Mouse (Mus musculus) kidney, postnatal 4 days (tissue): ENCODE data around the gene Haspin.

ENCODE experiments used
- DNase-seq, 2 experiments: peaks; one replicate each; pipeline ENCODE4 v3.0.0; 2021; ENCODE audit warnings: mixed read lengths in 2 of 2

Haspin gene

DNA sequence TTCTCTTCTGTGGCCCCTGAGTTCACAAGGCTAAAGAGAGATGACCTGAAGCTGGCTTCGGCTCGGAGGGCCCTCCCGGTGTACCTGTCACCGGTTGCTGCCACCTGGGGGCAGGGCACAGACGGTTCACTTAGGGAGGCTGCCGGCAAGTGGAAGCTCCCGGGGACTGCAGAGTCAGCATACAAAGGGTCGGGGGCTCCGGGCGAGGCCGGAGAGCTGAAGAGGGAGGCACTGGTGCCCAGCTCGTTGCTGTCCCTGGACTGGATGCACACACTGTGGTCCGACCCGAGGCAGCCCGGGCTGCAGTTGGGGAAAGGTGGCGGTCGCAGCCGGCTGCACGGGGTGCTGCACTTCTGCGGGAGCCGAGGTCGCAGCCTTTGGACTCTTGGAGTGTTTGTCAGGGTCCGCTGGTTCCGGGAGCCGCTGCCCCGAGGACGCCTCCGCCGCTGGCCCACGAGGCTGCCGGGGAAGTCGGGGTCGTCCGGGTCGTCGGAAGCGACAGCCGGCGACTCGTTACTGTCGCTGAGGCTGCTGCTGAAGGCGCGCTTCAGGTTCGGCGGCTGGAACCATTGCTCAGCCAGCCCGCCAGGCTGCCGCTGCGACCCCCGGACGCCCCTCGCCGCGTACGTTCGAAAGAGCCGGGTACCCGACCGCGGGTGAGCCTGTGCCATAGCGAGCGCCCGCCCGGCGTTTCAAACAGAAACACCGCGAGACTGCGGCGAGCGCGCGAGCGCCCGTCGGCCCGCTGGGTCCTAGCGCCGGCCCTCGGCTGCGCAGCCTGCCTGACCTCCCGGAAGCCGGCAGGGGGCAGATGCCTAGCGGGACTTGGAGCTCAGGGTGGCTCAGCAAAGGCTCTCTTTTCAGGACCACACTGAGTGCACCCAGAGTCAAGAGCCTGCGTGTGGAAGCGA is at the start of gene Haspin:
TSS of gene Haspin (minus strand) at position 704 of the 911 bp plus-strand sequence.
- DNase-seq = peak; percentile 96

DNA sequence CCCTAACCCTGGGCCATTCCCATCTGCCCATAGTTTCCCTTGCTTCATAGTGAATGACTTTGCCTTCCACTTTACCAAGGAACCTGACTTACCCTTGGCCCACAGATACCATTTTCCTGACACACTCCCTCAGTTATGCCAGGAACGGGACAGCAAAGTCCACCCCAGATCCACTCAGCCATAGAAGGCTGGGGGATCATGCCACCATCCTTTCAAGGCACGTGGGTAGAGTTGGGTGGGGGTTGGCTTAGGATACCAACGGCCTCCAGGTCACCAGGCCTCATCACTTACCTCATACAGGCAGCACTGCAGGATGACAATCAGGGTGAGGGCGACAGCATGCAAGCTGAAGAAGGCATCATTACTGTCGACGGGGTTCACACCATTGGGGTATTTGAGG is 49.1 kb upstream of the Haspin start:
- peak in 1 of 2 experiments; percentile 11 for DNase-seq

DNA sequence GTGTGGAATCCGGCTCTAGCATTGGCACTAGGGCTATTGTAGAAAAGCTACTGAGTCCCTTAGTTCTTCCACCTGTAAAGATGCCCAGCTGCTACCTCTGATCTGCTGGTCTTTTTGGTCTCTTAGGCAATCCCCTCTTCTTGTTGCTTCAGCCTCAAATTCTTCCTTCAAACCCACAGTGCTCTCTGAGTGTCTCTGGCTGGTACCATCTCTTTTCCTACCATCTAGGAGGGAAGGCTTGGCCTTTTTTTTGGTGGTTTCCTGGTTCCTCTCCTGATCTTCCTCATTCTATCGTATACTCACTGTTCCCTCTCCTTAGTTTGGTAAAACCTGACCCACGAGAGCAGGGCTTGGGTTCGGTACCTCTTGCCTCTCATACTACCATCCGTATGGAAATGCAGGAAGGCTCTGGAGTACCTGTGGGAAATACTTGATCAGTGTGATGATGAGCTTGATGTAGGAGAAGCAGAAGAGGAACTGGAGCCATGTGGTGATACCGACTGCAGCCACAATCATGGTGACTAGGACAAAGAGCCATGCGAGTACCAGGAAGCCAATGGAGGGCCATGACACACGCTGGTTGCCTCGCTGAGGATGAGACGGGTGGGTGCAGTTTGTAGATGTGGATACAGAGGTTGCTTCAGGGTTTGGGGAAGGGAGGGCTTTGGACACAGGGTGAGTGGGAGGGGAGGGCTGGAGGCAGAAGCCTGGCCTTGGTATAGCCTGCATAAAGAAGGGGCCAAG is 48.0 kb upstream of the Haspin start:
- DNase-seq = no peak

DNA sequence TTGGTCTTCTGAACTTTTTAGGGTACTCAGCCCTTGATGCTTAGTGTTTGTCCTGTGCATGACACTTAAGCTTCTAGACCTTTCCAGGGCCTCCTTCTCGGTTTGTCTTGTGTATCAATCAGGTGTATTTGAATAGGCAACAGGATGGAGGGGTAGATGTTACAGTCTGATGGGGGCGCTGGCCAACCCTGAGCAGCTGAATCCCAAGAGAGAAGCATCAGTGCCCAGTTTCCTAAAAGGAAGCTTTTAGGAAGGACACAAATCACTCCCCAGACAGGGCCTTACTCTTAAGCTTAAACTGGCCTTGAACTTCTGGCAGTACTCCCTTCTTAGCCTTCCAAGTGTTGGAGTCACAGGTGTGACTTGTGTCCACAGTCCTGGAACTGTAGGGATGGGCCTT is 39.8 kb upstream of the Haspin start:
- DNase-seq = no peak

DNA sequence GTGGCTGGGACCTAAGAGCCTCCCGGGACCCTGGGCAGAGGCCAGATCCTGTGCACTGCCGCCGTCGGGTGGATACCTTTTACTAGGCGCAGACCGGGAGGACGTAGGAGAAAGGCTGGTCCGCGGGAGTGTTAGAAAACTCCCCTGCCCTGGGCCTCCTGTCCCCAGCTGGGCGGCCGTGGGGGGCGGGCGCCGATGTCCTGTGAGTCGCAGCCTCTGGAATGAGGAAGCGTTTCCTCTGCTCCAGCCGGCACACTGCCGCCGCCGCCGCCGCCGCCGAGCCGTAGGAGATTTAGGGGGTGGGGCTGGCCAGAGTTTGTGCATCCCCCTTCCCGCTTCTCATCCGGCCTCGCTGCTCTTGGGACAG is 39.4 kb upstream of the Haspin start:
- peak; percentile 90 to 95 for DNase-seq

DNA sequence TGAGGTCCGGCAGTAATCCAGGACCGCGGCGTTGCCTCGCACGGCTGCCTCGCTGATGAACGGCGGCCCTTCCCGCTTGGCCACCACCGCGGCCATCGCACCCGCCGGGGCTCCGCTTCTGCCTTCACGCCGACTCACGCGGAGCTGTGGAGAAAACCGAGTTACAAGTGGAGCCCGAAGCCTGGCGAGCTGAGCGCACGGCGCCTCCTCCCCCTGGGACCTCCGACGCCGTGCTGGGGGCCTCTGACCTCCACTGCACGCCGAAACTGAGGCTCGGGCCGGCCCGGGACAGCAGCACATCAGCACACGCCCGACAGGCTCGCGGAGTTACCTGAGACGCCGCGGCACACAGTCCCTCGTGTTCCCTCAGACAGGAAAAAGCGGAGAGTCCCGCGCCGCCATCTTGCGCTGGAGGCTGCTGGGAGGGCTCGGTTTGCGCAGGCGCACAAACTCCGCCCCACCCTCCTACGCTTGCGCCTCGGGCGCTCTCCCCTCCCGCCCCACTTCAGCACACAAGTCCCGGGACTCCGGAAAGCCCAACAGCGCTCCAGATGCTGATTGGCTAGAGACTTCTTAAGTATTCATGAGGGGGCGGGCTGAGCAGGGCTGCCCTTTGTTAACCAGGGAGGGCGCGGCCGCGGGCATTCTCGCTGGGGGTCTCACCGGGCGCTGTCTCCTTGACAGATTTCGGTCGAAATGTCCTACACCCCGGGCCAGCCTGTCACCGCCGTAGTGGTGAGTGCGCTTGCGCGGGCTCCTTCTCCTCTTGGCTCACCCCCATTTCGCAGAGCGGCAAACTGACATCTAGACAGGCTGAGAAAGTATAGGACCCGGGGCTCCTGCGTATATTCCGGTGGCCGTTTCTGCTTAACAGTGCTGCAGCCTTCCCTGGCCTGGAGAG is 38.8 kb upstream of the Haspin start, which contains the start of the genes Emc6 and Tax1bp3:
TSS of gene Emc6 (minus strand) at position 430 of the 901 bp plus-strand sequence.
TSS of gene Tax1bp3 (plus strand) at position 476 of the 901 bp plus-strand sequence.
- DNase-seq = peak; percentile 96 to 98

DNA sequence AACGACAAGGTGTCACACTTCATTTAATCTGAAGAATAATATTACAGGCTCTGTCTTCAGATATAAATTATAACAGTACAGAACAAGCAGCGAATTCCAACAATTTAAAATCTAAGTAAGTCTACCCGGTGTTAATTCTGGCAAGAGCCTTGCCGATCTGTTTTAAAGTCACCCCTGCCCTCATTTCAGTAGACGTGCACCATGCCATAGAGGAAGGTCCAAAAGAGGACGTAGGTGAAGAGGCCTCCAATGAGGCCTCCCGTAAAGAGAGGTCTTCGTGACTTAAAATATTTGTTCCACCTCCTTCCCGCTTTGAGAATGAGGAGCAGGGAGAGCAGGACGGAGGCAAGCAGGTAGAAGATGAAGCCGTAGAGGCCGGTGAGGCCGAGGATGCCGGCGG is 38.1 kb upstream of the Haspin start:
- no peak for DNase-seq

DNA sequence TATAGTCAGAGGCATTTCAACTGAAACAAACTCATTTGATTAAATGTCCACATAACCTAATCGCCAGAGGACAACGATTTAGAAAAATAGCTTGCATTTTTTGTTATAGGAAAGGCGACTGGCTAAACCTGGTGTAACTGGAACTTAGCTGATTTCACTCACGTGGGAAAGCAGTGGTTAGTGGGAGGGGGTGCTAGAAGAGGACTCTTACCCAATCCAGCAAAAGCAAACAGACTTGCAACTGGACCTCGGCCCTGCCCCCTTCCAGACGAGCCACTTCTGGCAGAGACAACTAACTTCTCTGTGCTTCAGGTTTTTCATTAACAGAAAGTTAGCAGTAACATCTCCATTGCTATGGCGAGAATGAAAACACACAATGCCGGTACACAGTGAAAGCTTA is 37.5 kb upstream of the Haspin start:
- DNase-seq = peak; percentile 63 to 80

DNA sequence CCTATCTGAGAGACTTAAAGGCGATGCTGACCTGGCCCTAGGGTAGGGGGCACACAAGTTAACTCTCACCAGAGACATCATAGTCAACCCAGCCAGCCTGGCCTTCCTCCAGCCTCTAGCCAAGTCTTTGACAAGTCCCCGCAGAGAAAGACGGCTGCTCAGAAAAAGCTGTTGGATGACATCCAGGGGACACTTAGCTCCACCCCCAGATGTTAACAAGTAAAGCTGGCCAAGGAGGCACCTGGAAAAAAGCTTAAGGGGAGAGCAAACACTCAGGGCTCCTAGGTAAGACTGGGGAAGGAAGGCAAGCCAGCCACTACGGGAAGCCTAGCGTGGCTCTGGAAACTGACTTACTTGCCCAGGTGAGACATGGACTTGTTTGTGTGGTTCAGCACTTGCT is 34.1 kb upstream of the Haspin start:
- peak; percentile 52 to 68 for DNase-seq

DNA sequence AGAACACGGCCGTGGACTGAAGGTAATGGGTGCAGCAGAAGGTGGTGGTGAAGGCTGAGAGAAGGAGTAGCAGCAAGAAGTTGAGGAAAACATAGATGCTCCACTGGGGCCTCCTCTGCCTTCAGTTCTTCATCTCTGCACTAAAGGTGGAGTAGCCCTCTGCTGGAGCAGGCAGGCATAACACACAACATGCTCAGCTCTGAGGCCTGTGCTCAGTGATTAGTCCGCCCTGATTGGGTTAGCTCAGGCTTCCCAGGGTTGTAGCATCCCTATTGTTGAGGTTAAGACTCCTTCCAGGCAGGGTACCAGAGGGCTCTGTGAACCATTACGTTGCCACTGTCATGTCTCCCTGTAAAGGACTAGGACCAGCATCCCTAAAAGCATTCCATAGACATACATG is 31.1 kb upstream of the Haspin start:
- DNase-seq = peak; percentile 83 to 86

DNA sequence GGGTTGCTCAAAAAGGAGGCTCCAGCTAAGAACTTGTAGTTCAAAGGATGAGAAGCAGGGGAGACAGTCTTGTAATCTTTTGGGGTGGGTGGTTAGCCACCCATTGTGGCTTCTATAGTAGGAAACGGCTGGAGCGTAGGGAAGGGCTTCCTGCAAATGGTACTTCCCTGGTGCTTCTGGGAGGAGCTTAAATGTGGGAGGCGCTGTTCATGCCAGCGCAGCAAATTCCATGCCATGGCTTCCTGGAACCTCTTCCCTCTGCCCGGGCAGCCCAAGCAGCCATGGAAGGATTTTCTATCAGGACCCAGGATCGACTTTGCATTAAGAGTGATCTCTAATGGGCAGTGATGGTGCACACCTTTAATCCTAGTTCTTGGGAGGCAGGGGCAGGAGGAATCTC is 30.5 kb upstream of the Haspin start:
- peak in 1 of 2 experiments; percentile 37 for DNase-seq

DNA sequence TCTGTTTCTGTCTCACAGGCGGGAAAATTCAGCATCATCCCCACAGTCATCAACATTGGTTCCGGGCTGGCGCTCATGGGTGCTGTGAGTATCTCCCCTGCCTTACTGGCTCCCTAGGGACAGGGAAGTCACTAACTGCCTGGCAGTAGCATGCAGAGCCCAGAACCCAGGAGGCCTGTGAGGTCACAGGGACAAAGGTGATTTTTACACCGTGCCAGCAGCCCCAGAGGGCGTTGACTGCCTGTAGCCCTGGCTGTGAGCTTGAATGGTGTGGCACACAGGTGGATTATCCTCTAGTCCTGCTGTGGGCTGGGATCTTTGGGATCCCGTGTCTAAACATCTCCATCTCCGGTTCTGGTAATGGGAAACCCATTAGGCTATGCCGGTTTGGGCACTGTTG is 30.0 kb upstream of the Haspin start:
- DNase-seq = peak in 1 of 2 experiments; percentile 19

DNA sequence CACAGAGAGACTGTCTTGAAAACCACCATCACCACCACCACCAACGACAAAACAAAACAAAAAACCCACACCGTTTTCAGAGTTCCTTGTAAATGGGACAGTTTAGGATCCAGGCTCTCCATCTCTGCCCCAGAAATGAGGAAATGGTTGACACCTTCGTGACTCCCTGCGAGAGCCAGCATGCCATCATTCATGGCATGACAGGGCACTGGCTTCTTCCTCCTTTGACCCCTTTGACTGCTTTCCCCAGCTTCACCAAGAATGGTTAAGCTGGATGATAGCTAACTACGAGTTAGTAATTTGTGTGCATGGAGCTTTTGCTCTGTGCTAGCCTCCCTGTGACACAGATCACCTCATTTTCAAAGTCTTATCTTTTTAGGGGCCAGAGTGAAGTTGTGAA is 24.2 kb upstream of the Haspin start:
- DNase-seq = no peak

DNA sequence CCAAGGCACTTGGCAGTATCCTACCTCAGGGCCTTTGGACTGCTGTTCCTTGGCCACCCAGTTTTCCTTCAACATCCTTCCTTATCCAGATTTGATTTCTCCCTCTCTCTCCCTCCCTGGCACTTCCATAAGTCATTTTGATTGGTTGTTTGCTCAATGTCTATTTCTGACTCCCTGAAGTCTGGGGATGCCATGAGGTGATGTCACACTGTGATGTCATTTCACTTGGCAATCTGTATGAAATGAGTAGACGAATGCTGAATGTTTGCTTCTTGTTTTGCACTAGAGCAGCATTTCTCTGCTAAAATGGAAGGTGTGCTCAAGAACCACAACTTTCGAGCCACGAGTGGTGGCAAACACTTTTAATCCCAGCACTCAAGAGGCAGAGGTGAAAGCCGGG is 23.5 kb upstream of the Haspin start:
- no peak for DNase-seq

DNA sequence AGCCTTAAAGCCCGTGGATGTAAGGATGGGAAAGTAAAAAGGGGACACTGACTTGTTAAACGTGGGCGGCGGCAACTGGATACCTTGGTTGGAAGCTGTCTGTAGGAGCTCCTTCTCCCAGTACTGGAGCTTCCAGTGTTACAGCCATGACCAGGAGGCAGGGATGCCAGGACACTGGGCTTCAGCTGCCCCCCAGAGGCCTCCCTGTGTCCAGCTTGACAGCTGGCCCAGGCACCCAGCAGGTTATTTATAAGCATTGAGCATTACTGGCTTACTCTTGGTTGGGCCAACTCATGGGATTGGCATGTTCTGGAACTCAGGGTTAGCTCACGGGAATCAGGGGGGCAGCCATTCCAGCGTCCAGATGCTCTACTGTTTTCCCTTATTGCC is 22.7 kb upstream of the Haspin start:
- peak; percentile 35 to 61 for DNase-seq

DNA sequence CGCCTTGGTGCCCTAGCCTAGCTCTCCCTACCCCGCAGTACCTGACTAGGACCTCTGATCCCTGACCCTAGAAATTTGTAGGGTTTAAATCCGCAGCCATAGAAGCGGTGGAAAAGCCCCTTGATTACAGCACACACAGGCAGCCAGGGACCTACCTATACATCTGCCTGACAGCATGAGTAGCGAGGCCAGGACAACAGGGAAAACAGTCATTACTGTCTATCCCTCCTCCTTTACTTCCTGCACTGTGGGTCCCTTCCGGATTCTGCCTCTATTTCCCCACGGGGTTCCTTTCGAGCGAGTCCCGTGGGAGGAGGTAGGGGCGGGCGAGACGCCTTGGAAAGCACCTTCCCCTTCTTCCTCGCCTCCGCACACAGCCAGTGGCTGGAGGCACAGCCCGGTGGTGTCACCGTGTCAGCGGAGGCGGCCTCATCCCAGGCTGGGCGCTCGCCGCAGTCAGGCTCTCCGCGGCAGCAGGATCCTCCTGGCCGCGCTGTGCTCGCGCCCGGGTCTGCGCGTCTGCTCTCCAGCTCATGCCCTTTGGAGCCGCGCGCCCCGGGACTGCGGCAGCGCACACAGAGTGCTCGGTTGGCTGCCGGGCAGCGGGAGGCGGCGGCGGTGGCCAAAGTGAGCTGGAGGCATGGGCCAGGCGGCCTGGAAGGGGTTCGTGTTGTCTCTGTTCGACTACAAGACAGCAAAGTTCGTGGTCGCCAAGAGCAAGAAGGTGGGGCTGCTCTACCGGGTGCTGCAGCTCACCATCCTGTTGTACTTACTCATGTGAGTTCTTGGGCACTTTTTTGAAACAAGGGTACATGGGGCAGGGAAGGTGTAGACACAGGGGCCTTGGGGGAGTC is 22.1 kb upstream of the Haspin start, which contains the start of gene P2rx5:
TSS of gene P2rx5 (plus strand) at position 465 of the 854 bp plus-strand sequence.
- DNase-seq = peak; percentile 69 to 83

DNA sequence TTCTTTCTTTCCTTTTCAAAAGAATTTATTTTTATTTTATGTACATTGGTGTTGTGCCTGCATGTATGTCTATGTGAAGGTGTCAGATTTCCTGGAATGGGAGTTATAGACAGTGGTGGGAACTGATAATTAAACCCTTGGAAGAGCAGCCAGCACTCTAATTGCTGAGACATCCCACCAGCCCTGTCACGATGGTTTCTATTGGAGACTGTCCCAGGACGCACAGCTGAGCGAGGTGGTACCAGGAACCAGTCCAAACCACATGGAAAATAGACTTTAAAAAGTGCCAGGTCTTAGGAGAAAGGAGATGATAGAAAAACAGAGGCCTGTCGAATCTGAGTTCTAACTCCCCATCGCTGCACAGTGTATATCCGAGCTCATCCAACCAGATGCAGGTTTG is 17.0 kb upstream of the Haspin start:
- no peak for DNase-seq

DNA sequence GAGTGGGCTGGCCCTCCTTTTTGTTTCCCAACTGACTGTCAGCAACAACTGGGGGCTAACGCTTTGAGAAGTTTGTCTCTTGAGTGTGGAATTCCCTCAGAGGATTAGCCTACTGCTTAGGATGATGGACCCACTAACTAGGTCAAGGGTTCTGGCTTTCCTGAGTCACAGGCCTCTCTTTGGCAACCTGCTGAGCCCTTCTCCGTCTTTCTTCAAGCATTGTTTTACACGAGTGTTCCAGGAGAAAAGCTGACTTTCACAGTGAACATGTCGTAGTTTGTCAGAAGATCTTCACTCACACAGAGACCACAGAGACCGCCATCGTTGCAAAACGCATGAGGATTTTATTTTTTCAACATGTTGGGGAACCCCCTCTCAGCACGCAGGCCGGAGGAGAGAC is 10.1 kb upstream of the Haspin start:
- DNase-seq = no peak

DNA sequence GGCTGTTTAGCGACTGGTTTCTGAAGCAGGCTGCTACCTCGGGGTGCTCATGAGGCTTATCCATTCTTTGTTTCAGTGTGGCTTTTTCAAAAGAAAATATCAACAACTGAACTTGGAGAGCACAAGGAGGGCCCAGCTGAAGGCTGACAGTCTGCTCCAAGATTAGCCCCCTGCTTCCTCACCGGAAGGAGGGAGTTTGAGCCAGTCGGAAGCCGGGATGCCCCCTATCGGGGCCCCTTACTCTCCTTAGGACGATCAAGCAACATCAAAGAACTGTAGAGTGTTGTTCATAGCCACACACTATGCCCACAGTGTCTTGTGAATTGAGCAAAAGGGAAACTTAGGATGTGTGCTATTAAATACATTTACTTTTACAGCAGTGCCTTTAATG is 8.9 kb upstream of the Haspin start:
- no peak for DNase-seq

DNA sequence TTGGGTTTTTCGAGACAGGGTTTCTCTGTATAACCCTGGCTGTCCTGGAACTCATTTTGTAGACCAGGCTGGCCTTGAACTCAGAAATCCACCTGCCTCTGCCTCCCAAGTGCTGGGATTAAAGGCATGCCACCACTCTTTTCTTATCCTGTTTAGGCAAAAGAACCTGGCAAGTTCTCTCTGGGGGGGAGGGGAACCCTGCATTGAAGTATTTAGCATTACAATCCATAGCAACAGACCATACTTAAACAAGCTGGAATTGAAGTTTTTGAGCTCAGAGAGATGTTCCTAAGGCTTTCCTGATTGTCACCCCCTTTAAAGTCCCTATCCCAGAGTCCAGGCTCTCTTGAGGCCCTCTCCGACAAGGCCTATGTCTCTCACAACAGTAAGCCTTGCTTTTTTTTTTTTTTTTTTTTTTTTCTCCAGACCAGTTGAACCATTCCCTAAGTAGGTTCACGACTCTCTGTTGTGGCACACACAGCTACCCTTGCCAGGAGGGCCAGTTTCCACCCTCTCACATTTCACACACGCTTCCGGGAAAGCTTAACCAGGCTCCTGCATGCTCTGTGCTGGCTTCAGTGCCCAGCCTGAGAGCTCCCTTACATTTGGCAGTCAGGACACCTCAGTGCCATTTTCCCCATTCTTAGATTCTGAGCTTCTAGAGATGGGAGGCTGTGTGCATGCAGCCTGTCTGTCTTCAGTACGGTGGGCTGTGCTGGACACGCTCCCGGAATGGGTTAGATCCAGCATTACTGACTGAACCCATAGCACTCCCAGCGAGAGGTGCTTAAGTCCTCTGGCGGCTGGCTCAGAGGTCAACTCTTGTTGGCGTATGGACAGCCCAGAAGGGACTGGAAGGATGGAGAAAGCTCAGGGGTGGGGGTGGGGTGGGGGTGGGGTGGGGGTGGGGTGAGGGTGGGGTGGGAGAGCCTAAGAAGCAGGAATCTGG is 8.2 kb upstream of the Haspin start:
- no peak for DNase-seq
